18 mouse cellular contexts compared by ENCODE assay signal in genomic region chr3:104543825-104544224, GRCm38 (mm10). TPM values are rescaled to one million over a fixed set of nuclear protein-coding genes. Genes with fewer than 3 reads are reported as not detected.
A peak's percentile ranks its signal among the peaks of the same experiment; 100 is the strongest.
DNase-seq lines count a peak whose midpoint lies in the region; ATAC-seq and TF ChIP-seq lines count a peak whose summit lies in the region.
"Had no signal": no experiment of that assay in that cellular context is flagged by ENCODE, and none has a peak within 500 bp of the region (broad histone marks: within the 10 kb centered on the region; RNA-seq: fewer than 3 reads in every experiment).

No protein-coding gene starts in this region.

- TF ChIP-seq EP300 in lung, postnatal 0 days (IDR thresholded peaks at IDR 0.05), result no peak
- no peak for TF ChIP-seq EP300 in stomach, postnatal 0 days (optimal IDR thresholded peaks at IDR 0.05)

- H3K27ac ChIP-seq in cerebellum, adult 2 months (ENCODE audit: insufficient read depth, low read length), result no peak overlapping the region
- no peak overlapping the region for H3K27ac ChIP-seq in hindbrain, postnatal 0 days
- no peak overlapping the region for H3K27ac ChIP-seq in hindbrain, embryonic 10.5 days
- no peak overlapping the region for H3K27ac ChIP-seq in lung, postnatal 0 days (ENCODE audit: low read length)
- no peak overlapping the region for H3K27ac ChIP-seq in stomach, postnatal 0 days (replicated peaks)
- H3K27ac ChIP-seq: hindbrain, embryonic 12.5 days had no signal

- TF ChIP-seq POLR2A in cerebellum, adult 2 months (IDR thresholded peaks at IDR 0.05; ENCODE audit: borderline replicate concordance, insufficient read depth, low read length), result no peak
- TF ChIP-seq POLR2A in lung, adult 2 months (IDR thresholded peaks at IDR 0.05; ENCODE audit: borderline replicate concordance, extremely low read depth, low read depth, low read length), result no peak

- TF ChIP-seq CTCF in cerebellum, adult 2 months (IDR thresholded peaks at IDR 0.05; ENCODE audit: borderline replicate concordance, insufficient read depth, low read depth, low read length), result no peak
- TF ChIP-seq CTCF in hindbrain, postnatal 0 days (IDR thresholded peaks at IDR 0.05; ENCODE audit: low read depth), result peak; percentile 42
- peak; percentile 32 for TF ChIP-seq CTCF in lung, postnatal 0 days (IDR thresholded peaks at IDR 0.05)
- TF ChIP-seq CTCF in lung, adult 2 months (IDR thresholded peaks at IDR 0.05; ENCODE audit: insufficient read depth, low read length), result no peak
- TF ChIP-seq CTCF in stomach, postnatal 0 days (IDR thresholded peaks at IDR 0.05; ENCODE audit: low read depth), result peak; percentile 53

- no peaks in the 10 kb centered on the region for H3K27me3 ChIP-seq in cerebellum, adult 2 months (ENCODE audit: control insufficient read depth, insufficient read depth, low read length)
- no peaks in the 10 kb centered on the region for H3K27me3 ChIP-seq in hindbrain, postnatal 0 days (ENCODE audit: insufficient read depth, low read length)
- H3K27me3 ChIP-seq in hindbrain, embryonic 10.5 days (ENCODE audit: insufficient read depth, poor library complexity, severe bottlenecking), result no peaks in the 10 kb centered on the region
- no peaks in the 10 kb centered on the region for H3K27me3 ChIP-seq in lung, postnatal 0 days (replicated peaks; ENCODE audit: insufficient read depth, low read length)
- no peaks in the 10 kb centered on the region for H3K27me3 ChIP-seq in stomach, postnatal 0 days (ENCODE audit: control insufficient read depth, insufficient read depth, low read length)
- H3K27me3 ChIP-seq: heart, embryonic 12.5 days; hindbrain, embryonic 12.5 days had no signal

- no peaks in the 10 kb centered on the region for H3K9me3 ChIP-seq in hindbrain, postnatal 0 days (ENCODE audit: low read length)
- no peaks in the 10 kb centered on the region for H3K9me3 ChIP-seq in hindbrain, embryonic 10.5 days
- H3K9me3 ChIP-seq in lung, postnatal 0 days (ENCODE audit: low read length), result no peaks in the 10 kb centered on the region
- H3K9me3 ChIP-seq in stomach, postnatal 0 days (ENCODE audit: control insufficient read depth, low read length), result no peaks in the 10 kb centered on the region
- H3K9me3 ChIP-seq: heart, embryonic 12.5 days; hindbrain, embryonic 12.5 days had no signal

- no peak overlapping the region for H3K4me3 ChIP-seq in cerebellum, adult 2 months (replicated peaks; ENCODE audit: insufficient read depth, low read depth, low read length)
- H3K4me3 ChIP-seq in hindbrain, postnatal 0 days (ENCODE audit: low read length), result no peak overlapping the region
- no peak overlapping the region for H3K4me3 ChIP-seq in hindbrain, embryonic 10.5 days
- H3K4me3 ChIP-seq in lung, postnatal 0 days (ENCODE audit: low read depth, low read length), result no peak overlapping the region
- no peak overlapping the region for H3K4me3 ChIP-seq in lung, adult 2 months (replicated peaks; ENCODE audit: extremely low read depth, low read depth, low read length)
- H3K4me3 ChIP-seq in stomach, postnatal 0 days (ENCODE audit: low read depth, low read length), result no peak overlapping the region
- H3K4me3 ChIP-seq: heart, embryonic 12.5 days; hindbrain, embryonic 12.5 days had no signal

- peak; percentile 16 to 33 for DNase-seq in cerebellum, adult 2 months
- DNase-seq in cerebellum, adult 11-12 months, result no peak
- no peak for DNase-seq in hindbrain, postnatal 0 days (ENCODE audit: low spot score)
- no peak for DNase-seq in hindbrain, embryonic 10.5 days (ENCODE audit: low spot score)
- no peak for DNase-seq in lung, postnatal 0 days (ENCODE audit: low spot score)
- DNase-seq in lung, adult 2 months, result no peak
- DNase-seq in stomach, postnatal 0 days (ENCODE audit: low spot score), result no peak
- DNase-seq in thymus, postnatal 36 days, result no peak
- DNase-seq: adrenal gland, postnatal 36 days; embryo, embryonic 11 days; gastrocnemius, postnatal 36 days; kidney, postnatal 10 days; layer of hippocampus, adult 9-11 months; liver; midbrain, embryonic 14.5 days; right cerebral cortex, adult 18-20 months had no signal

- no peak for ATAC-seq in hindbrain, postnatal 0 days
- no peak for ATAC-seq in lung, postnatal 0 days
- 0 out of 2 replicates have a peak, but pooled peaks have one; percentile 35 for ATAC-seq in stomach, postnatal 0 days (ENCODE audit: low FRiP score, low TSS enrichment)

- no peak overlapping the region for H3K4me2 ChIP-seq in hindbrain, postnatal 0 days (ENCODE audit: low read depth, low read length)
- H3K4me2 ChIP-seq in lung, postnatal 0 days (replicated peaks; ENCODE audit: low read depth, low read length), result no peak overlapping the region
- no peak overlapping the region for H3K4me2 ChIP-seq in stomach, postnatal 0 days (replicated peaks; ENCODE audit: low read depth)
- H3K4me2 ChIP-seq: heart, embryonic 12.5 days; hindbrain, embryonic 12.5 days had no signal

- no peak overlapping the region for H3K9ac ChIP-seq in hindbrain, postnatal 0 days (replicated peaks; ENCODE audit: low read length)
- H3K9ac ChIP-seq in lung, postnatal 0 days (replicated peaks; ENCODE audit: low read depth), result no peak overlapping the region
- H3K9ac ChIP-seq in stomach, postnatal 0 days (ENCODE audit: low read length), result no peak overlapping the region
- H3K9ac ChIP-seq: heart, embryonic 12.5 days; hindbrain, embryonic 12.5 days had no signal

- no peaks in the 10 kb centered on the region for H3K4me1 ChIP-seq in cerebellum, adult 2 months (ENCODE audit: control insufficient read depth, insufficient read depth, low read length)
- H3K4me1 ChIP-seq in hindbrain, postnatal 0 days (ENCODE audit: insufficient read depth, low read length), result 0 out of 2 replicates have a peak, but pooled peaks cover 4% of the 10 kb centered on the region
- peaks cover 20% of the 10 kb centered on the region for H3K4me1 ChIP-seq in hindbrain, embryonic 10.5 days (replicated peaks)
- no peaks in the 10 kb centered on the region; the same call in 1 of the 2 replicates for H3K4me1 ChIP-seq in lung, postnatal 0 days (ENCODE audit: insufficient read depth, low read depth, low read length)
- H3K4me1 ChIP-seq in lung, adult 2 months (ENCODE audit: control insufficient read depth, insufficient read depth, low read length), result no peaks in the 10 kb centered on the region; the same call in 1 of the 2 replicates
- H3K4me1 ChIP-seq in stomach, postnatal 0 days (replicated peaks; ENCODE audit: control insufficient read depth, insufficient read depth), result no peaks in the 10 kb centered on the region

- WGBS in cerebellum, adult 2 months, result 94% methylated on average over 3 of the region's 3 CpGs
- 93% methylated on average over 3 of the region's 3 CpGs for WGBS in hindbrain, postnatal 0 days
- 96% methylated on average over 3 of the region's 3 CpGs for WGBS in hindbrain, embryonic 10.5 days
- WGBS in lung, postnatal 0 days, result 93% methylated on average over 3 of the region's 3 CpGs
- 99% methylated on average over 3 of the region's 3 CpGs for WGBS in lung, adult 2 months
- 93% methylated on average over 3 of the region's 3 CpGs for WGBS in stomach, postnatal 0 days

- H3K36me3 ChIP-seq in hindbrain, postnatal 0 days (ENCODE audit: insufficient read depth, low read length), result no peaks in the 10 kb centered on the region
- no peaks in the 10 kb centered on the region for H3K36me3 ChIP-seq in hindbrain, embryonic 10.5 days
- H3K36me3 ChIP-seq in lung, postnatal 0 days (ENCODE audit: insufficient read depth, low read length), result no peaks in the 10 kb centered on the region
- H3K36me3 ChIP-seq in stomach, postnatal 0 days (ENCODE audit: control insufficient read depth, insufficient read depth, low read length), result no peaks in the 10 kb centered on the region
- H3K36me3 ChIP-seq: heart, embryonic 12.5 days; hindbrain, embryonic 12.5 days had no signal

RNA-seq across cellular contexts. Expression of gene Lrig2, which starts 32.1 kb away (rescaled TPM):
- 22.3 and 23.3 TPM in 2 replicates for polyA plus RNA-seq in cerebellum, adult 2 months (2012; rRNA removed)
- total RNA-seq in hindbrain, postnatal 0 days (2014; rRNA removed), result 32.1 and 35.7 TPM in 2 replicates
- 15.6 and 16.9 TPM in 2 replicates for polyA plus RNA-seq in hindbrain, postnatal 0 days (2015; fragmentation: Nextera tagmentation; extraction: Ambion mirVana)
- 16.7 and 20.4 TPM in 2 replicates for polyA plus RNA-seq in hindbrain, embryonic 10.5 days (2016; fragmentation: Nextera tagmentation; extraction: Ambion mirVana)
- 8.9 and 9.4 TPM in 2 replicates for polyA plus RNA-seq in lung, postnatal 0 days (2015; fragmentation: Nextera tagmentation; extraction: Ambion mirVana)
- 5.7 and 7.8 TPM in 2 replicates for polyA plus RNA-seq in lung, adult 2 months (2012; rRNA removed)
- polyA plus RNA-seq in stomach, postnatal 0 days (2015; fragmentation: Nextera tagmentation; extraction: Ambion mirVana), result 6.0 and 6.6 TPM in 2 replicates

Comparison
In these comparisons a context has a peak if more than half of its experiments do, and no peak if none do; other contexts are left out.
1. DNase-seq: peak in cerebellum, adult 2 months (2 of 2); none in cerebellum, adult 11-12 months (single experiment), hindbrain, postnatal 0 days (single experiment), hindbrain, embryonic 10.5 days (single experiment), lung, postnatal 0 days (single experiment), lung, adult 2 months (single experiment), stomach, postnatal 0 days (single experiment) and thymus, postnatal 36 days (0 of 2).
2. CTCF ChIP-seq: peak in hindbrain, postnatal 0 days (single experiment), lung, postnatal 0 days (single experiment) and stomach, postnatal 0 days (single experiment); none in cerebellum, adult 2 months (single experiment) and lung, adult 2 months (single experiment).